Mouse (Mus musculus) frontal cortex, postnatal 36 days (tissue): ENCODE data around the gene 2410137M14Rik.

Experiments
- DNase-seq, 2 experiments: peaks; one replicate each; pipeline ENCODE4 v3.0.0; 2022; ENCODE audit warnings: low spot score in 2 of 2

2410137M14Rik gene

DNA sequence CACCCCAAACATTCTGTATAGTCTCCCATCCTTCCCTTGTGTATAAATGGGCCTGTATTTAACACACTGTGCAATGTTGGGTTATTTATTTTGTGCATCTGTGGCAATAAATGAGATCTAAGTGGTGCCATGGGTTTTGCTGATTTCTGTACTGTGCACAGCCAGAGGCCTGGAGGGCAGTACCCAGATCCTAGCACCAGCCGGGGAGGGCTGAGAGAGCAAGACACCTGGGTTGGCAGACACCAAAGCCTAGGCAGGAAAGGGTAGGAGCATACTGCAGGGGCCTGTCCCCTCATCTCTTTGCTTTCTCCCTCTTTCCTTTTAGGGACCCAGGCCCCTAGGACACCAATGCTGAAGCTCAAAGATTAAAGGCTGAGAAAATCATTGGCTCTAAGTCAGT, 32.8 kb downstream of the 2410137M14Rik start:
- no peak for DNase-seq

DNA sequence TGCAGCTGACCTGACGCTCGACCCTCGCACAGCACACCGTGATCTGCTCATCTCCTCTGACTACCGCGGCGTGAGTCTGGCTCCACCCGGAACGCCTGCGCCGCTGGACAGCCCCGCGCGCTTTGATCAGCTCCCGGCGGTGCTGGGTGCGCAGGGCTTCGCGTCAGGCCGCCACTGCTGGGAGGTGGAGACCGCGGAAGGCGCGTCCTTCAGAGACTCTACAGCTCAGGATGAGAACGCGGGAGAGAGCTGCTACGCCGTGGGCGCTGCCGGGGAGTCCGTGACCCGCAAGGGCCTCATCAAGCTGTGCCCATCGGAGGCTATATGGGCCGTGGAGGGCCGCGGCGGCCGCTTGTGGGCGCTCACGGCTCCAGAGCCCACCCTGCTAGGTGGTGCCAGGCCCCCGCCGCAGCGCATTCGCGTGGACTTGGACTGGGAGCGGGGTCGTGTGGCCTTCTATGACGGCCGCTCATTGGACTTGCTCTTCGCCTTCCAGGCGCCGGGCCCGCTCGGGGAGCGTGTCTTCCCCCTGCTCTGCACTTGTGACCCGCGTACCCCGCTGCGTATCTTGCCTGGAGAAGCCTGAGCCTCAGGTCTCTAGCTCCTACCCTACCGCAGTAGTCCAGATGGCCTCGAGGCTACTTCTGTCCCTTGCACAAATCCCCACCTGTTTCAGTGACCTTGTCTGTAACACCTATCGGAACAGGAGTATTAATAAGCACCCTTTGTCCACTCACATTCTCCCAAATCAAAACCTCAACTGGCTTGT, 33.8 kb downstream of the 2410137M14Rik start:
- peak; percentile 63 to 64 for DNase-seq

DNA sequence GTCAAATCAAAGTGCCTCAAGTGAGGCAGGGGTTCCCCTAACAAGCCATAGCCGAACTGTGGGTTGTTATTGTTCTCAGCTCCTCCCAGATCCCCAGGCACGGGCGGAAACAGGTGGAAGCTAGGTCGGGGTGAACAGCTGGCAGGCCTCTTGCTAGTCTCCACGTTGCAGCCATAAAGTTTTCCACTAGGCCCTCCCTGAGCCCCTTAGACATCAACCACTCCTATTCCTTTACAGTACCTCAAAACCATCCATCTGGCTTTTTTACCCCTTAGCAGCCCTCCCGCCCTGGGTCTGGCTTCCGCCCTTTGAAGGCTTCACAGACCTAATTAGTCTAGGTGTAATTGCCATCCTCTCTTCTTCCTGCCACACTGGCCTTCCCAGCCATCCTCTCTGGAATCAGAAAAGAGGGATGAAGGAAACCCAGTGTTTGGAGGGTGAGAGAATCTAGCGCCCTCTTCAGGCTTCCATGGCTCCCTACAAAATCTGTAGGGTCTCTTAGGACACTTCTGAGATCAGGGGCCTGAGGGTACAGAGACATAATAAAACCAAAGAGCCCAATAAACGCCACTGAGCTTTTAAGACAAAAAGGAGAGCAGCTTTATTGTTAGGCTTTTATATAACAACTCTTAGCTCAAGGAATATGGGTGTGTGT, 36.8 kb downstream of the 2410137M14Rik start:
- no peak for DNase-seq

DNA sequence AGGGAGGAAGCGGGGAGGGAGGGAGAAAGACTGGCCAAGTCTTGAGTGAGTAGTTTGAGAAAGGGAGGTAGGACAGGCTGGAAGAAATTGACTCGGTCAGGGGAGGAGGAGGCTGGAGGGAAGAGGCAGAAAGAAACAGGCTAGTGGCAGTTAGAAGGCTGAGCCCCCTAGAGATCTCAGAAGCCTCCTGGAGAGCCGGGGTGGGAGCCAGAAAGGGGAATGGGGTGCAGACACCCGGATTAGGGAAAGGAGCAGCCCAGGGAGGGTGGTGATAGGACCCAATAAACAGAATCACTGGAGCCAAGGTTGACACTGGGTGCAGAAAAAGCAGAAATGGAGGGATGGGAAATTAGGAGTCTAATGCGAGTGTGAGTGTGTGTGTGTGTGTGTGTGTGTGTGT, 37.3 kb downstream of the 2410137M14Rik start:
- DNase-seq = no peak

DNA sequence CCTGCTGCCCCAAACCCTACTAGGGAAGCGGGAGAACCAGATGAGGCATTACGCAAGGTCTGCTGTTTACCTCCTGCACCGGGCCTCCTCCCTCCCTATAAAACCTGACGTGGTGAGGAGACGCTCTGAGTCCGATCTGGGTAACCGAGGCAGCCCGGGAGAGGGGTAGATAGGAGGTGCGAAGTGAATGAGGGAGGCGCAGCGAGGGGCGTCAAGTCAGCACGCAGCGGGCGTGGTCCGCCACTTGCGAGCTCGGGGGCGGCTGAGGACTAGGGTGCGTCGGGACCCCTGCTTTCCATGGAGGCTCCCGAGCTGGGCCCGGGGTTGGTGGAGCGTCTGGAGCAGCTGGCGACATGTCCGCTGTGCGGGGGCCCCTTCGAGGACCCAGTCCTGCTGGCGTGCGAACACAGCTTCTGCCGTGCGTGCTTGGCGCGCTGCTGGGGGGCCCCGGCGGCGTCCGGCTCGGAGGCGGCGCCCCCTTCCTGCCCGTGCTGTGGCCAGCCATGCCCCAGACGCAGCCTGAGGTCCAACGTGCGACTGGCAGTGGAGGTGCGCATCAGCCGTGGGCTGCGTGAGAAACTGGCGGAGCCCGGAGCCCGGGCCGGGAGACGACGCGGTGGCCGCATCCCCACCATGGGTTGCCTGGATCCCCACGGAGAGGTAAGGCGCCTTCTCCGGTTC, 38.1 kb downstream of the 2410137M14Rik start, which contains the start of gene Rnf39:
Rnf39 (plus strand) TSS at position 128 of the 681 bp plus-strand sequence.
- DNase-seq = no peak

DNA sequence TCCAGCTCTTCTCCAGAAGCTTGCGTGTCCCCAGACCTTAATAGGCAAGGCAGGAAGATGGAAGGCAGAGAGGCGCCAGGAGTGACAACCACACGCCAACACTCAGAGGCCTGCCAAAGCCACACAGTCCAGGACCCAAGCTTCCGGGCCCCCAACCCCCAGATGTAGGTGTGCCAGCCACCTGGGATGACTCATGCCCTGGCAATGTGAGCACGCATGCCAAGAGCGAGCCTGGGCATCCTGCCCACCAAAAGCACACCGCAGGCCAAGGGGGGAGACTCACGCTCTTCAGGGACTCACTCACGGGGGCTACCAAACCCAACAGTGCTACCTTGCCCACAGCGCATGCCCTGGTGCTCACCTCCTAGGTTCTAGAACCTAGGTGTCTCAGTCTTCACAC, 38.6 kb downstream of the 2410137M14Rik start:
- DNase-seq = peak; percentile 67 to 68

DNA sequence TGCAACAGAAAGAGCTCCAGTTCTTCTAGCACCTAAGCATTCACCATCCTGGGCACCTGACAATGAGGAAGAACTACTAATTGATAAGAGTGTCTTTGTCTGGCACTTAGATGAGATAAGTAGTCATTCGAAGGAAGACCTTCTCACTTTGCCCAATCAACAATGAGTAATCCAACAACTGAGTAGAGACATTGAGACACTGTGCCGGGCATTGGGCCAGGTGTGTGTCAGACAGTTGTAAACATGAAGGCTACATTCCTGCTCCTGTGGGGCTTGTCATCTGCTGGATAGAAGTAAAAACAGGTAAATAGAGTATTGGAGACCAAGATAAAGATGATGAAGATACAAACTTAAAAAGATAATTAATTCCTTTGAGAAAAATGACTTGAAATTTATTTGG, 43.0 kb downstream of the 2410137M14Rik start:
- no peak for DNase-seq

DNA sequence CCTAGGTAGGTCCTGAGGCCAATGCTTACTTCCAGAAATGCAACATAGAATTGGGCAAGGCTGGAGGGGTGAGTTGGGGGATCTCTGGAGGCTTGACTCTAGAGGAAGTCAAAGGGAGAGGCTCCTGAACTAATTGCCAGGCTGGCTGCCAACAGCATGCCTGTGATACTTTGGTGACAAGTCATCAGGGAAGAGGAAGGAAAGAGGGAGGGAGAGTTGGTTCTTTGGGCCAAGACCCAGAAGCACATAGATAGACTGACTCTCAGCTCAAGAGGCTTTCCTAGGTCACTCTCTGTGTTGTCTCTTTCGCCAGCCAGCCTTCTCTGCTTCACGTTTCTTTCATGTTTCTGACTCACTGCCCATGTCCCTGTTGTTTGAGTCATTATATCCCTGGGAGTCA, 49.2 kb downstream of the 2410137M14Rik start:
- DNase-seq = no peak

DNA sequence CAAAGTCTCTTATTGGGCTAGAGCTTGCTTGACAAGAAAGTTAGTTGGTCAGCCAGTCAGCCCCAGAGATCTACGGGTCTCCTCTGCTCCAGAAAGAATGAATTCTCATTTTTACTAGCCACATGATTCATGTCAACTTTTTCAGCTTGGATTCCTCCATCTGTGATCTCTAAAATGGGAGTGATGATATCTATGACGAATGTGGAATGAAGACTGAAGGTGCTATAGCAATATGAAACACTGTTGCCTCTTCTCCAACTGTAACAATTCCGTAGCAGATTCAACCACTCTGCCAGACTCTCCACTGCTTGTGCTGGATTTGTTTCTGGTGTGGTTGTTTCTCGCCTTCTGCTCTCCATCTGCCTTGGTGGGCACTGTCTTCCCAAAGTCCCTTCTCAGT, 49.9 kb downstream of the 2410137M14Rik start:
- no peak for DNase-seq

DNA sequence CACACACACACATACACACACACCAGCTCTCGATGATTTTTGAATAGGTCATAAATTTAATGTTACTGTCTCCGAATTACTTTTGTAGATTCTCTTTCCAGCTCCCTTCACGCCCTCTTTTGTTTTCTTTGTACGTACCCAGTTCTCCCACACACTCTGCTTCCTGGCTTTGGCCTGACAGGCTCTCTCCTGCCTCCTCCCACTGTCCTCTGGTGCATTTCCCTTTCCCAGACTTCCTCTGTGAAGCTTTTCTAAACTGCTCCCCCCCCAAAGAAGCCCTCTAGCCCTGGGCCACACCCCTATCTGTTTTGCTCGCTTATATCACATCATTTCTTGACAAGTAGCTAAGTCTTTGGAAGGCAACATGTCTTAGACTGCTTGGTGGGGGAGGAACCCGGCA, 50.8 kb downstream of the 2410137M14Rik start:
- no peak for DNase-seq

DNA sequence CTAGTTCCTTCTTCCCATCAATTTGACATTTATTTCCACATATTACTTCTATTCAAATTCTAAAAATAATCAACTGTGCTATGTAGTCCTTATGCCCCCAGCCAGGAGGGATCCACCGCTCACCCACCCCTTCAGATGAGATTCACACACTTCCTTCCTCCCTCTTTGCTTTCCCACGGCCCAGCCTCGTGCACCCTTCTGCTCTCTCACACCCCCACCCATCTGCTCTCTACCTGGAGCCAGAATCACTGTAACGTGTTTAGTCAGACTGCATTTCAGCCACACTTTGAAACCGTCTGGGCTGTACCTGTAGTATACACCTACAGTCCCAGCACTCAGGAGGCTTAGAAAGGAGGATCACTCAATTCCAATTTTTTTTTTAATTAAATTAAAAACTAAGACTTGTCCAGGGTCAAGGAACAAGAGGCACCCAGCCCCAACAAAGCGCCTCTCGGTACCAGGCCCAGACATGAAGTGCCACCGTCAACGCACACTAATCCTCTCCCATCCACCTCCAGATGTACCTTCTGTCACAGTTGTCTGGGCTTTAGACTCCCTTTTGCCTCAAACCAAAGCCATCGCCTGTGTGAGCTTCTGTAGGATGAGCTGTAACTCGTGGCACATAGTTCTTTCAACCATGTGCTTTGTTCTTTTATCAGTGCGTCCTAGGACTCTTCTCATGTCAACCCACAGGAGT, 51.7 kb downstream of the 2410137M14Rik start:
- DNase-seq = no peak
